26 mouse cellular contexts compared by ENCODE assay signal in genomic region chr7:4154976-4155375, GRCm38 (mm10). TPM values are rescaled to one million over a fixed set of nuclear protein-coding genes. Genes with fewer than 3 reads are reported as not detected.
DNase-seq lines count a peak whose midpoint lies in the region; ATAC-seq and TF ChIP-seq lines count a peak whose summit lies in the region.
"Had no signal": no experiment of that assay in that cellular context is flagged by ENCODE, and none has a peak within 500 bp of the region (broad histone marks: within the 10 kb centered on the region; RNA-seq: fewer than 3 reads in every experiment).

No protein-coding gene starts in this region.

- peaks cover 11% of the 10 kb centered on the region; the same call in 1 of the 2 replicates for H3K27me3 ChIP-seq in heart, embryonic 11.5 days (ENCODE audit: control insufficient read depth, insufficient read depth, low read length)
- H3K27me3 ChIP-seq in midbrain, embryonic 11.5 days (ENCODE audit: control insufficient read depth, insufficient read depth, low read length), result peaks cover 17% of the 10 kb centered on the region
- peaks cover 10% of the 10 kb centered on the region for H3K27me3 ChIP-seq in midbrain, embryonic 16.5 days (ENCODE audit: control insufficient read depth, insufficient read depth, low read depth, low read length)
- H3K27me3 ChIP-seq: intestine, embryonic 15.5 days had no signal

- H3K4me1 ChIP-seq in heart, embryonic 11.5 days (ENCODE audit: control insufficient read depth, insufficient read depth, low read length), result peaks cover 8% of the 10 kb centered on the region; the same call in 1 of the 2 replicates
- H3K4me1 ChIP-seq in midbrain, embryonic 11.5 days (ENCODE audit: control insufficient read depth, insufficient read depth, low read length), result peaks cover 7% of the 10 kb centered on the region
- H3K4me1 ChIP-seq in midbrain, embryonic 16.5 days (ENCODE audit: control insufficient read depth, insufficient read depth, low read length), result peaks cover 14% of the 10 kb centered on the region
- H3K4me1 ChIP-seq in ES-E14 (ENCODE audit: control insufficient read depth in 2 of 2, insufficient read depth in 2 of 2, low read length in 2 of 2, poor library complexity in 1 of 2), result peaks cover 9 to 12% of the 10 kb centered on the region in 2 experiments

- 43% methylated on average over 4 of the region's 4 CpGs for WGBS in heart, embryonic 11.5 days (ENCODE audit: insufficient replicate concordance)
- 31% methylated on average over 4 of the region's 4 CpGs for WGBS in midbrain, embryonic 11.5 days
- 34% methylated on average over 4 of the region's 4 CpGs for WGBS in midbrain, embryonic 16.5 days

- ATAC-seq in heart, embryonic 11.5 days (replicated peaks; ENCODE audit: insufficient number of reproducible peaks, low FRiP score, low TSS enrichment), result no peak
- no peak for ATAC-seq in midbrain, embryonic 11.5 days (ENCODE audit: low FRiP score)
- no peak for ATAC-seq in midbrain, embryonic 16.5 days
- ATAC-seq: CD4-positive, CD25-positive, alpha-beta regulatory T cell, adult 4 months; forebrain, embryonic 13.5 days; forebrain, embryonic 16.5 days; hindbrain, embryonic 16.5 days; intestine, embryonic 15.5 days had no signal

- no peak overlapping the region for H3K9ac ChIP-seq in heart, embryonic 11.5 days (ENCODE audit: low read depth, low read length)
- H3K9ac ChIP-seq in midbrain, embryonic 11.5 days (ENCODE audit: low read length), result no peak overlapping the region
- no peak overlapping the region for H3K9ac ChIP-seq in midbrain, embryonic 16.5 days (ENCODE audit: low read depth, low read length)
- H3K9ac ChIP-seq in ES-E14 (ENCODE audit: insufficient read depth, low read depth, low read length, poor library complexity, severe bottlenecking), result peak overlapping the region; percentile 23; the same call in 1 of the 2 replicates
- H3K9ac ChIP-seq: forebrain, embryonic 13.5 days; heart, embryonic 12.5 days; heart, embryonic 15.5 days; hindbrain, embryonic 13.5 days; intestine, embryonic 15.5 days had no signal

- no peaks in the 10 kb centered on the region for H3K36me3 ChIP-seq in heart, embryonic 11.5 days (ENCODE audit: control insufficient read depth, insufficient read depth, low read length)
- H3K36me3 ChIP-seq in midbrain, embryonic 11.5 days (ENCODE audit: control insufficient read depth, insufficient read depth, low read length), result no peaks in the 10 kb centered on the region
- H3K36me3 ChIP-seq in midbrain, embryonic 16.5 days (ENCODE audit: control insufficient read depth, insufficient read depth, low read length), result no peaks in the 10 kb centered on the region
- H3K36me3 ChIP-seq in ES-E14 (ENCODE audit: control insufficient read depth, insufficient read depth, low read length, poor library complexity, severe bottlenecking), result no peaks in the 10 kb centered on the region
- H3K36me3 ChIP-seq: forebrain, embryonic 10.5 days; heart, embryonic 15.5 days; hindbrain, embryonic 10.5 days; hindbrain, embryonic 13.5 days had no signal

- no peak overlapping the region for H3K4me3 ChIP-seq in heart, embryonic 11.5 days (ENCODE audit: low read depth, low read length)
- no peak overlapping the region for H3K4me3 ChIP-seq in midbrain, embryonic 11.5 days (ENCODE audit: low read depth, low read length)
- H3K4me3 ChIP-seq in midbrain, embryonic 16.5 days (ENCODE audit: low read depth, low read length), result no peak overlapping the region
- H3K4me3 ChIP-seq in ES-E14 (ENCODE audit: insufficient read depth in 1 of 2, low read depth in 1 of 2, low read length in 2 of 2, poor library complexity in 1 of 2, severe bottlenecking in 1 of 2), result no peak overlapping the region
- H3K4me3 ChIP-seq: forebrain, embryonic 10.5 days; forebrain, embryonic 13.5 days; heart, embryonic 12.5 days; heart, embryonic 15.5 days; hindbrain, embryonic 10.5 days; hindbrain, embryonic 13.5 days; intestine, embryonic 15.5 days had no signal

- in situ Hi-C loops in ES-E14 (cut with MboI; ENCODE audit: low sequenced_read_pairs in 2 of 2, unreplicated experiment in 2 of 2), result no loop called here

- no peak overlapping the region for H3K4me2 ChIP-seq in heart, embryonic 11.5 days
- no peak overlapping the region for H3K4me2 ChIP-seq in midbrain, embryonic 11.5 days
- H3K4me2 ChIP-seq in midbrain, embryonic 16.5 days (ENCODE audit: low read length), result no peak overlapping the region
- H3K4me2 ChIP-seq: forebrain, embryonic 13.5 days; heart, embryonic 12.5 days; heart, embryonic 15.5 days; hindbrain, embryonic 13.5 days; intestine, embryonic 15.5 days had no signal

- H3K9me3 ChIP-seq in heart, embryonic 11.5 days (replicated peaks; ENCODE audit: control insufficient read depth, low read length), result no peaks in the 10 kb centered on the region
- H3K9me3 ChIP-seq in midbrain, embryonic 11.5 days (ENCODE audit: control insufficient read depth, low read length), result no peaks in the 10 kb centered on the region
- no peaks in the 10 kb centered on the region for H3K9me3 ChIP-seq in midbrain, embryonic 16.5 days (replicated peaks; ENCODE audit: control insufficient read depth, low read length, poor library complexity, severe bottlenecking)
- H3K9me3 ChIP-seq in ES-E14 (ENCODE audit: control insufficient read depth, insufficient read depth, low read depth, low read length), result no peaks in the 10 kb centered on the region
- H3K9me3 ChIP-seq: forebrain, embryonic 13.5 days; heart, embryonic 12.5 days; heart, embryonic 15.5 days; hindbrain, embryonic 13.5 days; intestine, embryonic 15.5 days had no signal

- H3K27ac ChIP-seq in heart, embryonic 11.5 days (ENCODE audit: low read depth, low read length), result no peak overlapping the region
- no peak overlapping the region for H3K27ac ChIP-seq in midbrain, embryonic 11.5 days (ENCODE audit: low read depth, low read length)
- no peak overlapping the region for H3K27ac ChIP-seq in midbrain, embryonic 16.5 days (ENCODE audit: low read length)
- H3K27ac ChIP-seq in ES-E14 (ENCODE audit: insufficient read depth, low read depth, low read length, poor library complexity, severe bottlenecking), result peak overlapping the region; percentile 77
- H3K27ac ChIP-seq: forebrain, embryonic 10.5 days; forebrain, embryonic 13.5 days; heart, embryonic 15.5 days; hindbrain, embryonic 10.5 days; hindbrain, embryonic 13.5 days; intestine, embryonic 15.5 days had no signal

- peak; percentile 70 for DNase-seq in heart, adult 11 months
- DNase-seq in midbrain, embryonic 11.5 days (ENCODE audit: low spot score, missing footprints), result peak; percentile 75
- DNase-seq in ES-E14 (ENCODE audit: low read depth, low spot score), result no peak
- DNase-seq in testis, postnatal 14 days (ENCODE audit: low spot score), result no peak
- no peak for DNase-seq in thymus, postnatal 25 days
- DNase-seq: adrenal gland, adult 2 months; adrenal gland, postnatal 14 days; cerebellum, adult 11 months; cerebellum, adult 8-10 months; cerebellum, postnatal 14 days; gastrocnemius, postnatal 10 days; gastrocnemius, postnatal 36 days; heart, postnatal 10 days; heart, postnatal 36 days had no signal

TF ChIP-seq in ES-E14, 5 proteins besides CTCF, POLR2A, EP300 and RAD21:
- no peak for TF ChIP-seq ZC3H11A (IDR thresholded peaks at IDR 0.05; ENCODE audit: borderline replicate concordance, low read depth, low read length)
- TF ChIP-seq ZNF384 (IDR thresholded peaks at IDR 0.05; ENCODE audit: low read depth, low read length), result no peak
- no peak for TF ChIP-seq MAFK (IDR thresholded peaks at IDR 0.05; ENCODE audit: insufficient read depth, low read depth, low read length)
- no peak for TF ChIP-seq CHD2 (IDR thresholded peaks at IDR 0.05; ENCODE audit: low read depth, low read length)
- no peak for TF ChIP-seq HCFC1 (IDR thresholded peaks at IDR 0.05; ENCODE audit: borderline replicate concordance, insufficient read depth, low read length)
TF ChIP-seq in ES-E14: peak in this region for 0.

RNA-seq across cellular contexts. Expression of gene Leng9, which starts 4.8 kb away (rescaled TPM):
- polyA plus RNA-seq in heart, embryonic 11.5 days (2014; fragmentation: Nextera tagmentation; extraction: Ambion mirVana), result 1.4 TPM in 2 replicates
- polyA plus RNA-seq in midbrain, embryonic 11.5 days (2014; fragmentation: Nextera tagmentation; extraction: Ambion mirVana), result 1.5 and 2.0 TPM in 2 replicates
- 4.9 and 5.3 TPM in 2 replicates for polyA plus RNA-seq in midbrain, embryonic 16.5 days (2015; fragmentation: Nextera tagmentation; extraction: Ambion mirVana)
- total RNA-seq in ES-E14 (2012; rRNA removed), result 0.79 and 1.0 TPM in 2 replicates

RNA-seq across cellular contexts. Expression of gene Cdc42ep5, which starts 9.7 kb away (rescaled TPM):
- polyA plus RNA-seq in heart, embryonic 11.5 days (2014; fragmentation: Nextera tagmentation; extraction: Ambion mirVana), result 27.9 and 32.1 TPM in 2 replicates
- polyA plus RNA-seq in midbrain, embryonic 11.5 days (2014; fragmentation: Nextera tagmentation; extraction: Ambion mirVana), result 15.6 and 17.4 TPM in 2 replicates
- polyA plus RNA-seq in midbrain, embryonic 16.5 days (2015; fragmentation: Nextera tagmentation; extraction: Ambion mirVana), result 4.7 and 5.1 TPM in 2 replicates
- 13.3 and 17.2 TPM in 2 replicates for total RNA-seq in ES-E14 (2012; rRNA removed)
- polyA plus RNA-seq: CD4-positive, CD25-positive, alpha-beta regulatory T cell, adult 4 months had no signal

RNA-seq across cellular contexts. Expression of gene Leng8, which starts 18.1 kb away (rescaled TPM):
- 42.1 and 42.6 TPM in 2 replicates for polyA plus RNA-seq in heart, embryonic 11.5 days (2014; fragmentation: Nextera tagmentation; extraction: Ambion mirVana)
- 44.4 and 45.6 TPM in 2 replicates for polyA plus RNA-seq in midbrain, embryonic 11.5 days (2014; fragmentation: Nextera tagmentation; extraction: Ambion mirVana)
- 81.8 and 83.3 TPM in 2 replicates for polyA plus RNA-seq in midbrain, embryonic 16.5 days (2015; fragmentation: Nextera tagmentation; extraction: Ambion mirVana)
- 77.2 and 115 TPM in 2 replicates for total RNA-seq in ES-E14 (2012; rRNA removed)

RNA-seq across cellular contexts. Expression of gene Ttyh1, which starts 35.8 kb away (rescaled TPM):
- polyA plus RNA-seq in heart, embryonic 11.5 days (2014; fragmentation: Nextera tagmentation; extraction: Ambion mirVana), result 0.70 and 0.87 TPM in 2 replicates
- 33.8 and 43.6 TPM in 2 replicates for polyA plus RNA-seq in midbrain, embryonic 11.5 days (2014; fragmentation: Nextera tagmentation; extraction: Ambion mirVana)
- polyA plus RNA-seq in midbrain, embryonic 16.5 days (2015; fragmentation: Nextera tagmentation; extraction: Ambion mirVana), result 122 and 158 TPM in 2 replicates
- total RNA-seq in ES-E14 (2012; rRNA removed), result 11.9 and 21.0 TPM in 2 replicates

Comparison
In these comparisons a context has a peak if more than half of its experiments do, and no peak if none do; other contexts are left out.
1. DNase-seq: peak in heart, adult 11 months (single experiment) and midbrain, embryonic 11.5 days (single experiment); none in ES-E14 (single experiment), testis, postnatal 14 days (single experiment) and thymus, postnatal 25 days (single experiment).